Mouse (Mus musculus): ENCODE results near the gene Sh3bgrl2.

- TF ChIP-seq CTCF (IDR thresholded peaks at IDR 0.05) (no peak), EP300 (IDR thresholded peaks at IDR 0.05) (no peak)
Observed at GRCm38 (mm10) chr9:83656960-83657651, 109.0 kb downstream of the Sh3bgrl2 start.
